Mouse (Mus musculus) intestine, embryonic 14.5 days (tissue): ENCODE results near the gene Tdgf1. TPM values are rescaled to one million over a fixed set of nuclear protein-coding genes. Genes with fewer than 3 reads are reported as not detected.
A peak's percentile ranks its signal among the peaks of the same experiment; 100 is the strongest.

ENCODE experiments used
- ATAC-seq: fragments of 200-750 bp; cut with Nextera tagmentation; replicated peaks from 2 replicates; pipeline ENCODE4 v1.8.0; 2017; ENCODE audit warnings: low read depth, moderate number of reproducible peaks, moderate TSS enrichment, moderate library complexity; ENCODE audit not compliant: low FRiP score, low TSS enrichment
- DNase-seq: peaks from one replicate; pipeline ENCODE4 v3.0.0-alpha.2; 2018; ENCODE audit warnings: low spot score
- H3K27ac ChIP-seq: fragments of 300-500 bp; sonication (generic); 2 replicates; pipeline ENCODE4 v1.5.1; 2014; ENCODE audit warnings: low read depth, mild to moderate bottlenecking, control low read depth
- H3K27me3 ChIP-seq: fragments of 300-500 bp; sonication (generic); replicated peaks from 2 replicates; pipeline ENCODE4 v1.6.1; 2014; ENCODE audit warnings: low read length, control low read depth; ENCODE audit not compliant: control insufficient read depth, insufficient read depth
- H3K36me3 ChIP-seq: fragments of 300-500 bp; sonication (generic); 2 replicates; pipeline ENCODE4 v1.6.1; 2014; ENCODE audit warnings: low read length, control low read depth; ENCODE audit not compliant: control insufficient read depth, insufficient read depth
- H3K4me1 ChIP-seq: fragments of 300-500 bp; sonication (generic); replicated peaks from 2 replicates; pipeline ENCODE4 v1.6.1; 2014; ENCODE audit warnings: low read length, control low read depth, mixed read lengths; ENCODE audit not compliant: control insufficient read depth, insufficient read depth
- H3K4me2 ChIP-seq: fragments of 300-500 bp; sonication (generic); 2 replicates; pipeline ENCODE4 v1.6.1; 2014; ENCODE audit warnings: low read length
- H3K4me3 ChIP-seq: fragments of 300-500 bp; sonication (generic); 2 replicates; pipeline ENCODE4 v1.5.1; 2014; ENCODE audit warnings: low read depth, low read length, control low read depth, mixed read lengths
- H3K9ac ChIP-seq: fragments of 300-500 bp; sonication (generic); 2 replicates; pipeline ENCODE4 v1.6.1; 2014; ENCODE audit warnings: mild to moderate bottlenecking, low read length
- H3K9me3 ChIP-seq: fragments of 300-500 bp; sonication (generic); 2 replicates; pipeline ENCODE4 v1.6.1; 2016; ENCODE audit warnings: low read length, control low read depth; ENCODE audit not compliant: control insufficient read depth
- WGBS: fragments of 180-500 bp; shearing (Covaris S2); extraction: QIAGEN DNeasy Blood & Tissue Kit; methylation state at CpG from one replicate; pipeline ENCODE4 v1.1.7; 2014; 5-methylcytosine and 5-hydroxymethylcytosine counted together
- polyA plus RNA-seq: library from polyadenylated mRNA; unstranded; fragments of >200 nt; fragmentation: Nextera tagmentation; extraction: Ambion mirVana; gene quantifications from 2 replicates; pipeline ENCODE4 v1.2.1, GENCODE M21; 2014

Gene Tdgf1
- polyA plus RNA-seq, 1 experiment from 2014 or later, result not detected

GRCm38 (mm10) chr9:110937506-110938490 lies 8.2 kb downstream of the Tdgf1 start:
- Histone ChIP-seq H3K36me3 (no peaks in the 10 kb centered on the region), H3K4me3 (no peak overlapping the region), H3K27ac (no peak overlapping the region), H3K4me1 (no peaks in the 10 kb centered on the region), H3K4me2 (no peak overlapping the region), H3K27me3 (no peaks in the 10 kb centered on the region), H3K9ac (no peak overlapping the region), H3K9me3 (no peaks in the 10 kb centered on the region)
- ATAC-seq (no peak), DNase-seq (no peak)
- WGBS, result 65% methylated on average over 12 of the region's 12 CpGs

GRCm38 (mm10) chr9:110935941-110936340 lies 10.0 kb downstream of the Tdgf1 start:
- Histone ChIP-seq H3K27ac (no peak overlapping the region), H3K4me3 (no peak overlapping the region), H3K4me1 (no peaks in the 10 kb centered on the region), H3K27me3 (no peaks in the 10 kb centered on the region), H3K4me2 (no peak overlapping the region), H3K36me3 (no peaks in the 10 kb centered on the region), H3K9me3 (no peaks in the 10 kb centered on the region), H3K9ac (no peak overlapping the region)
- ATAC-seq (no peak), DNase-seq (no peak)
- WGBS, result 84% methylated on average over 7 of the region's 7 CpGs

- no peaks in the 10 kb centered on the region for H3K9me3 ChIP-seq
- 80% methylated on average over 12 of the region's 12 CpGs for WGBS
- H3K4me2 ChIP-seq, result no peak overlapping the region
- H3K9ac ChIP-seq, result no peak overlapping the region
- no peaks in the 10 kb centered on the region for H3K36me3 ChIP-seq
- H3K4me1 ChIP-seq, result no peaks in the 10 kb centered on the region
- no peak for DNase-seq
- H3K4me3 ChIP-seq, result no peak overlapping the region
- no peak for ATAC-seq
- no peak overlapping the region for H3K27ac ChIP-seq
- H3K27me3 ChIP-seq, result no peaks in the 10 kb centered on the region
Measured at GRCm38 (mm10) chr9:110933850-110934437, 12.0 kb downstream of the Tdgf1 start.

DNA sequence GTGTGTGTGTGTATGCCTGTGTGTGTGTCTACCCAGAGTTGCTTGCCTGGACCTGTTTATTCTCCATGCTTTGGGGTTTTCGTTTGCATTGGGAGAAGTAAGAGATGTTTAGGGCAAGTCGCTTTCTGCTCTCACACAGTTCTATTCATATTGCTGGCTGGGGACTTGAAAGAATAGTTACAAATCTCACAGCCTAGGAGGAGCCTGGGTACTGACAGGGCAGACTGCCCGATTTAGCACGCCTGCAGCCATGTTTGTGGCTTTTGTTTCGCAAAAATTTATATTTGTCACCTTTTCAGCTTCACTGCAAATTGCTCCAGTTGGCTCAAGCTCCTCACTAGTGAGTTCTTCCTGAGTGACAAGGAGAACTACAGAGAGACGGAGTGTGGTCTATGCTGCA lies 14.4 kb downstream of the Tdgf1 start:
- no peak for ATAC-seq
- H3K36me3 ChIP-seq, result no peaks in the 10 kb centered on the region

GRCm38 (mm10) chr9:110922759-110923158 lies 23.2 kb downstream of the Tdgf1 start:
- Histone ChIP-seq H3K27me3 (no peaks in the 10 kb centered on the region), H3K9me3 (no peaks in the 10 kb centered on the region), H3K9ac (no peak overlapping the region), H3K36me3 (no peaks in the 10 kb centered on the region), H3K4me2 (no peak overlapping the region), H3K27ac (no peak overlapping the region), H3K4me3 (no peak overlapping the region), H3K4me1 (no peaks in the 10 kb centered on the region)
- DNase-seq, result peak; percentile 89
- WGBS, result 16% methylated on average over 7 of the region's 7 CpGs
- no peak for ATAC-seq

More for the DNA sequence above, 14.4 kb downstream of the Tdgf1 start:
- Histone ChIP-seq H3K4me2 (no peak overlapping the region), H3K27me3 (no peaks in the 10 kb centered on the region), H3K27ac (no peak overlapping the region), H3K9me3 (no peaks in the 10 kb centered on the region), H3K4me1 (no peaks in the 10 kb centered on the region), H3K4me3 (no peak overlapping the region), H3K9ac (no peak overlapping the region)
- no peak for DNase-seq
- 77% methylated on average over 6 of the region's 6 CpGs for WGBS

- Histone ChIP-seq H3K9me3 (no peaks in the 10 kb centered on the region), H3K9ac (no peak overlapping the region), H3K4me3 (no peak overlapping the region), H3K36me3 (no peaks in the 10 kb centered on the region), H3K27me3 (no peaks in the 10 kb centered on the region), H3K27ac (no peak overlapping the region), H3K4me1 (no peaks in the 10 kb centered on the region), H3K4me2 (no peak overlapping the region)
- WGBS, result 61% methylated on average over 15 of the region's 15 CpGs
- no peak for DNase-seq
- ATAC-seq, result no peak
Measured at GRCm38 (mm10) chr9:110920665-110921419, 25.1 kb downstream of the Tdgf1 start.

DNA sequence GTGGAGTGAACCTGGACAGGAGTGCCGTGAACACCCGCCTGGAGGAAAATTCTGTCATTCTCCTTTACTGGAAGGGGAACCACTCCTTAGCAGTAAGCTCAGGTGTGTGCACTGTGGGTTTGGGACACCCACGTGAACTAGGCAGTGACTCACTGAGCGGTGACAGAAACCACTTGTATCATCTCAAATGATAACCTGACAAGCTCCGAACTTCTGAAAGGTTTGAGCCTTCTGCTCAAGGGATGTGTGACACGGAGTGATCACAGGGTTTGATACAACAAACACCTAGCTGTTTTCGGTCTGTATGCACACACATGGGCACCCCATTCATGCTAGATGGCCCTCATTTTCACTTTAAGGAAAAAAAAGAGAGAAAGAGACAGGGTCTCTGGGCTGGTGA lies 29.2 kb downstream of the Tdgf1 start, which contains the start of gene Fam240a:
Gene Fam240a (minus strand): TSS at position 76 of the 400 bp plus-strand sequence.
- Histone ChIP-seq H3K27ac (no peak within 1 kb of the TSS), H3K36me3 (no peaks in the 10 kb centered on the region), H3K9me3 (no peaks in the 10 kb centered on the region), H3K9ac (no peak within 1 kb of the TSS), H3K27me3 (no peaks in the 10 kb centered on the region), H3K4me3 (no peak within 1 kb of the TSS), H3K4me2 (no peak within 1 kb of the TSS), H3K4me1 (no peaks in the 10 kb centered on the region)
- ATAC-seq, result no peak
- DNase-seq, result no peak
- 90% methylated on average over 7 of the region's 7 CpGs for WGBS

GRCm38 (mm10) chr9:110915466-110915865 lies 30.5 kb downstream of the Tdgf1 start:
- ATAC-seq, result no peak
- H3K9ac ChIP-seq, result no peak overlapping the region
- H3K4me3 ChIP-seq, result no peak overlapping the region
- 54% methylated on average over 8 of the region's 8 CpGs for WGBS
- H3K27me3 ChIP-seq, result no peaks in the 10 kb centered on the region
- DNase-seq, result no peak
- no peak overlapping the region for H3K4me2 ChIP-seq
- H3K27ac ChIP-seq, result no peak overlapping the region
- H3K36me3 ChIP-seq, result no peaks in the 10 kb centered on the region
- H3K9me3 ChIP-seq, result no peaks in the 10 kb centered on the region
- no peaks in the 10 kb centered on the region for H3K4me1 ChIP-seq
